Mouse (Mus musculus) left cerebral cortex, postnatal 14 days (tissue): ENCODE measurements at regions not wholly inside any gene's neighbourhood (a gene's known extent, or its start where the extent isn't known, plus 50 kb on each side); places are given as distances from the start of the nearest gene placed in this dataset.
"Not testable (repeated sequence)": the region's sequence is repeated elsewhere in the genome, so short reads cannot be mapped to it uniquely, and the experiment has no call there.

Experiments used
- DNase-seq, 2 experiments: peaks; one replicate each; pipeline ENCODE4 v3.0.0; 2021 to 2022; ENCODE audit warnings: low spot score in 2 of 2, mixed read lengths in 1 of 2
- intact Hi-C: fragments of 180-260 bp; cut with DNase I; formaldehyde crosslinking; loops from one replicate; pipeline ENCODE4 v1.15.1; 2025

GRCm38 (mm10) chr14:53875736-53876135 lies 378.2 kb downstream of the Dad1 start:
- intact Hi-C loops, result no loop called here
- no peak for DNase-seq

GRCm38 (mm10) chr14:53847049-53847448 lies 406.9 kb downstream of the Dad1 start:
- no peak for DNase-seq
- intact Hi-C loops, result no loop called here

GRCm38 (mm10) chr14:53845646-53846045 lies 408.3 kb downstream of the Dad1 start:
- intact Hi-C loops, result no loop called here
- no peak for DNase-seq

GRCm38 (mm10) chr14:53832553-53832952 lies 421.4 kb downstream of the Dad1 start:
- DNase-seq, result peak in 1 of 2 experiments; percentile 25

GRCm38 (mm10) chr14:53831651-53832050 lies 422.3 kb downstream of the Dad1 start:
- intact Hi-C loops, result no loop called here
- DNase-seq, result no peak

More at GRCm38 (mm10) chr14:53832553-53832952, 421.4 kb downstream of the Dad1 start:
- intact Hi-C loops, result no loop called here

- no peak for DNase-seq
- intact Hi-C loops, result no loop called here
Observed at GRCm38 (mm10) chr14:53830717-53831116, 423.2 kb downstream of the Dad1 start.

- intact Hi-C loops, result no loop called here
- peak in 1 of 2 experiments; percentile 20 for DNase-seq
Observed at GRCm38 (mm10) chr14:53826782-53827181, 427.1 kb downstream of the Dad1 start.

GRCm38 (mm10) chr14:53806231-53806630 lies 447.7 kb downstream of the Dad1 start:
- intact Hi-C loops, result loop anchor here (10.0 kb wide), 1 partner anchor 101 kb away; no protein-coding TSS in a partner anchor

GRCm38 (mm10) chr14:53803698-53804620 lies 449.9 kb downstream of the Dad1 start:
- DNase-seq, result peak; percentile 71 to 81
- intact Hi-C loops, result loop anchor here (2.0 to 10.0 kb wide), 2 partner anchors 27 to 99 kb away; no protein-coding TSS in a partner anchor

More at GRCm38 (mm10) chr14:53806231-53806630, 447.7 kb downstream of the Dad1 start:
- peak; percentile 86 to 88 for DNase-seq

- intact Hi-C loops, result loop anchor here (10.0 kb wide), 1 partner anchor 98 kb away; no protein-coding TSS in a partner anchor
- no peak for DNase-seq
Observed at GRCm38 (mm10) chr14:53802547-53802946, 451.4 kb downstream of the Dad1 start.

- intact Hi-C loops, result loop anchor here (10.0 kb wide), 1 partner anchor 96 kb away; no protein-coding TSS in a partner anchor
- DNase-seq, result no peak
Observed at GRCm38 (mm10) chr14:53800508-53801136, 453.3 kb downstream of the Dad1 start.

- DNase-seq, intact Hi-C loops: not testable (repeated sequence)
Observed at GRCm38 (mm10) chr14:53795160-53795559, 458.7 kb downstream of the Dad1 start.

- no peak for DNase-seq
- intact Hi-C loops, result no loop called here
Observed at GRCm38 (mm10) chr14:53794527-53794926, 459.4 kb downstream of the Dad1 start.

- DNase-seq, intact Hi-C loops: not testable (repeated sequence)
Observed at GRCm38 (mm10) chr14:53792432-53792831, 461.5 kb downstream of the Dad1 start.

GRCm38 (mm10) chr14:53785547-53785946 lies 468.4 kb downstream of the Dad1 start:
- intact Hi-C loops, DNase-seq: not testable (repeated sequence)

- intact Hi-C loops, result loop anchor here (2.0 kb wide), 1 partner anchor 27 kb away; no protein-coding TSS in a partner anchor
- DNase-seq, result no peak
Observed at GRCm38 (mm10) chr14:53777375-53777774, 476.5 kb downstream of the Dad1 start.

GRCm38 (mm10) chr14:53776717-53777116 lies 477.2 kb downstream of the Dad1 start:
- DNase-seq, result peak; percentile 69 to 78
- intact Hi-C loops, result loop anchor here (2.0 kb wide), 1 partner anchor 28 kb away; no protein-coding TSS in a partner anchor

GRCm38 (mm10) chr14:53766501-53766900 lies 487.4 kb downstream of the Dad1 start:
- DNase-seq, intact Hi-C loops: not testable (repeated sequence)

GRCm38 (mm10) chr14:53765918-53766317 lies 488.0 kb downstream of the Dad1 start:
- intact Hi-C loops, DNase-seq: not testable (repeated sequence)

- intact Hi-C loops, DNase-seq: not testable (repeated sequence)
Observed at GRCm38 (mm10) chr14:53760578-53760977, 493.3 kb downstream of the Dad1 start.
